Mouse (Mus musculus) neural tube, embryonic 14.5 days (tissue): ENCODE data around the gene Gys1. TPM values are rescaled to one million over a fixed set of nuclear protein-coding genes. Genes with fewer than 3 reads are reported as not detected.
A peak's percentile ranks its signal among the peaks of the same experiment; 100 is the strongest.

Source experiments
- ATAC-seq: fragments of 200-750 bp; cut with Nextera tagmentation; 2 replicates; pipeline ENCODE4 v1.8.0; 2017; ENCODE audit warnings: low read depth, mild to moderate bottlenecking, moderate TSS enrichment, moderate library complexity
- H3K27ac ChIP-seq: fragments of 300-500 bp; sonication (generic); 2 replicates; pipeline ENCODE4 v1.5.1; 2014; ENCODE audit warnings: low read depth, mild to moderate bottlenecking, control low read depth, low read length, moderate library complexity, mixed read lengths
- H3K27me3 ChIP-seq: fragments of 300-500 bp; sonication (generic); 2 replicates; pipeline ENCODE4 v1.6.1; 2014; ENCODE audit warnings: low read length; ENCODE audit not compliant: control insufficient read depth, insufficient read depth
- H3K36me3 ChIP-seq: fragments of 300-500 bp; sonication (generic); 2 replicates; pipeline ENCODE4 v1.6.1; 2014; ENCODE audit warnings: low read length, mixed read lengths; ENCODE audit not compliant: control insufficient read depth, insufficient read depth
- H3K4me1 ChIP-seq: fragments of 300-500 bp; sonication (generic); 2 replicates; pipeline ENCODE4 v1.6.1; 2014; ENCODE audit warnings: low read length; ENCODE audit not compliant: control insufficient read depth, insufficient read depth
- H3K4me2 ChIP-seq: fragments of 300-500 bp; sonication (generic); 2 replicates; pipeline ENCODE4 v1.6.1; 2014; ENCODE audit warnings: mild to moderate bottlenecking, low read depth, low read length, control low read depth
- H3K4me3 ChIP-seq: fragments of 300-500 bp; sonication (generic); 2 replicates; pipeline ENCODE4 v1.5.1; 2014; ENCODE audit warnings: low read depth, low read length, control low read depth, mixed read lengths
- H3K9ac ChIP-seq: fragments of 300-500 bp; sonication (generic); replicated peaks from 2 replicates; pipeline ENCODE4 v1.6.1; 2014; ENCODE audit warnings: low read depth, mild to moderate bottlenecking, control low read depth, low read length, mixed read lengths
- H3K9me3 ChIP-seq: fragments of 300-500 bp; sonication (generic); 2 replicates; pipeline ENCODE4 v1.6.1; 2016; ENCODE audit warnings: low read length; ENCODE audit not compliant: control insufficient read depth
- WGBS: fragments of 180-500 bp; shearing (Covaris S2); extraction: QIAGEN DNeasy Blood & Tissue Kit; methylation state at CpG from one replicate; pipeline ENCODE4 v1.1.7; 2014; 5-methylcytosine and 5-hydroxymethylcytosine counted together
- polyA plus RNA-seq: library from polyadenylated mRNA; unstranded; fragments of >200 nt; fragmentation: Nextera tagmentation; extraction: Ambion mirVana; gene quantifications from 2 replicates; pipeline ENCODE4 v1.2.1, GENCODE M21; 2014

Gene Gys1
- polyA plus RNA-seq, 1 experiment from 2014 or later: 18.1 TPM

- Histone ChIP-seq H3K27ac (peak overlapping the region; percentile 44; the same call in 1 of the 2 replicates), H3K4me3 (peak overlapping the region; percentile 65), H3K4me1 (peaks cover 28% of the 10 kb centered on the region), H3K27me3 (no peaks in the 10 kb centered on the region), H3K9ac (peak overlapping the region; percentile 72), H3K36me3 (peaks cover 6% of the 10 kb centered on the region; the same call in 1 of the 2 replicates), H3K4me2 (peak overlapping the region; percentile 93), H3K9me3 (no peaks in the 10 kb centered on the region)
- 3% methylated on average over 16 of the region's 16 CpGs for WGBS
- ATAC-seq: no peak; the same call in 1 of the 2 replicates
Observed at GRCm38 (mm10) chr7:45435038-45435437, 394 bp downstream of the Gys1 start.

- Histone ChIP-seq H3K4me3 (no peak overlapping the region), H3K27ac (no peak overlapping the region), H3K9ac (no peak overlapping the region), H3K4me2 (no peak overlapping the region), H3K27me3 (no peaks in the 10 kb centered on the region), H3K9me3 (no peaks in the 10 kb centered on the region), H3K4me1 (peaks cover 28% of the 10 kb centered on the region), H3K36me3 (no peaks in the 10 kb centered on the region)
- ATAC-seq: no peak
- WGBS: 89% methylated on average over 5 of the region's 5 CpGs
Observed at GRCm38 (mm10) chr7:45436444-45436843, 1.8 kb downstream of the Gys1 start.

DNA sequence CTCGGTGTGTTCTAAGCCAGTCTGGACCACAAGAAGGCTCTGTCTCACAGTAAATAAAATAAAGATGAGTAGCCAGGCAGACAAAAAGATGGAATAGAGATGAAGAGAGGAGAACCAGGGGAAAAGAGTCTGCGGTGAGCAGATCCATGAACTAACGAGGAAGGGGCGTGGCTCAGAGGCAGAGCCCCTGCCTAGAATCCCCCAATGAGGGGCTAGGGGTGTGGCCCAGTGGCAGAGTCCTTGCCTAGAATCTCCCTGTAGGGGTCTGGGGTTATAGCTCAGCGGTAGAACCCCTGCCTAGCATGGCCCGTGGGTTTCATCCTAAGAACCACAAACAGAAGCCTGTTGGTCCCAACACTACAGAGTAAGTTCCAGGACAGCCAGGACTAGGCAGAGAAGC is 2.4 kb downstream of the Gys1 start:
- no peak for ATAC-seq
- no peak overlapping the region for H3K4me3 ChIP-seq
- H3K27me3 ChIP-seq: no peaks in the 10 kb centered on the region
- no peak overlapping the region for H3K9ac ChIP-seq
- H3K27ac ChIP-seq: no peak overlapping the region
- 30% methylated on average over 6 of the region's 6 CpGs for whole genome bisulfite sequencing
- no peak overlapping the region for H3K4me2 ChIP-seq
- H3K36me3 ChIP-seq: no peaks in the 10 kb centered on the region
- H3K9me3 ChIP-seq: no peaks in the 10 kb centered on the region
- peaks cover 28% of the 10 kb centered on the region for H3K4me1 ChIP-seq

DNA sequence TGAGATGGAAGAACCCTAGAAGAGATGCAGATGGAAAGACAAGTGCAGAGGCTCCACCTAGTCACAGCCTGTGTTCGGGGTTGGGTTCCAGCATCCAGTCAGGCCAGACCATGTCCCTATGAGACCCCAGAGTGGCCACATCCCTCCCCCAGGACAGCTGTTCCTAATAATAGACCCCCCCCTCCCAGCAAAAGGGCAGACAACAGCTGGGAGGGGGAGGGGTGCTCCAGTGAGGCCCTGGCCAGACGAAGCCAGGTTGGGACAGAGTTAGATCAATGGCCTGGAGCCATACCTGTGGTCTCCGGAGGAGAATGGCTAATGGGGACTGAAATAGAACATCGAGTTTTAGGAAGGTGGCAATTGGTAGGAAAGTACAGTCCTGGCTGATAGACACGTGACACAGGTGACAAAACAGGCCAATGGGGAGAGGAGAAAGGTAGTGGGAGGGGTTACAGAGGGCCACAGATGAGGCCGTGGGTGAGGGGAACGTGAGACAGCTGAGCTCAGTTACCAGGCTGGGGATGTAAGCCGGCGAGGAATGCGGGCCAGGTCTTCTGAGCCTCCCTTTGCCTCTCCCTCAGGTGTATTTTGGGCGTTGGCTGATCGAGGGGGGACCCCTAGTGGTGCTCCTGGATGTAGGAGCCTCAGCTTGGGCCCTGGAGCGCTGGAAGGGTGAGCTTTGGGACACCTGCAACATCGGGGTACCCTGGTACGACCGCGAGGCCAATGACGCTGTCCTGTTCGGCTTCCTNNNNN is 3.1 kb downstream of the Gys1 start, which contains the start of gene Ruvbl2:
TSS of gene Ruvbl2 (minus strand) at position 576 of the 756 bp plus-strand sequence.
- Histone ChIP-seq H3K9ac (no peak within 1 kb of the TSS), H3K27me3 (no peaks in the 10 kb centered on the region), H3K27ac (no peak within 1 kb of the TSS), H3K9me3 (no peaks in the 10 kb centered on the region), H3K36me3 (no peaks in the 10 kb centered on the region), H3K4me1 (peaks cover 27% of the 10 kb centered on the region), H3K4me2 (no peak within 1 kb of the TSS), H3K4me3 (no peak within 1 kb of the TSS)
- ATAC-seq: no peak
- WGBS: 21% methylated on average over 19 of the region's 19 CpGs

GRCm38 (mm10) chr7:45443526-45444420 is 9.1 kb downstream of the Gys1 start:
- Histone ChIP-seq H3K27ac (no peak overlapping the region), H3K4me1 (no peaks in the 10 kb centered on the region), H3K9ac (no peak overlapping the region), H3K9me3 (no peaks in the 10 kb centered on the region), H3K4me3 (no peak overlapping the region), H3K36me3 (peaks cover 9% of the 10 kb centered on the region), H3K4me2 (no peak overlapping the region), H3K27me3 (no peaks in the 10 kb centered on the region)
- no peak for ATAC-seq
- 91% methylated on average over 22 of the region's 22 CpGs for WGBS

DNA sequence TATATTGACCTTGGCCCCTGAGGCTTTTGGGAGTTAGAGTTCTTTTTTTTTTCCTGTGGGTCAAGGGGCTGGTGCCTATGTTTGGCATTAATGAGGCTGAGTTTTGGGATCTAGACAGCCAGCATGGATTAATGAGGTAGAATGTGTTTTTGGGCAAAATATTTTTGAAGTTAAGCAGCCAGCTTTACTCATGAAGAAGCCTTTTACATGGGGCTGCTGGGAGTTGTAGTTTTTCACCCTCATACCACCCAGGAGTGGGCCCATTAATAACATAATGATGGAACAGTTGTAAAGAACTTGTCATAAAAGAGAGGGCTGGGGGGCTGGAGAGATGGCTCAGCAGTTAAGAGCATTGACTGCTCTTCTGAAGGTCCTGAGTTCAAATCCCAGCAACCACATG is 11.9 kb downstream of the Gys1 start:
- no peak for ATAC-seq
- H3K27ac ChIP-seq: no peak overlapping the region
- H3K9ac ChIP-seq: no peak overlapping the region
- no peak overlapping the region for H3K4me3 ChIP-seq
- peaks cover 9% of the 10 kb centered on the region for H3K36me3 ChIP-seq
- H3K4me1 ChIP-seq: no peaks in the 10 kb centered on the region
- H3K4me2 ChIP-seq: no peak overlapping the region
- H3K27me3 ChIP-seq: no peaks in the 10 kb centered on the region
- H3K9me3 ChIP-seq: no peaks in the 10 kb centered on the region

- WGBS: 36% methylated on average over 11 of the region's 11 CpGs
- peaks cover 9% of the 10 kb centered on the region for H3K36me3 ChIP-seq
- no peak overlapping the region for H3K27ac ChIP-seq
- H3K4me2 ChIP-seq: no peak overlapping the region
- no peaks in the 10 kb centered on the region for H3K9me3 ChIP-seq
- H3K4me1 ChIP-seq: no peaks in the 10 kb centered on the region
- H3K27me3 ChIP-seq: no peaks in the 10 kb centered on the region
- no peak overlapping the region for H3K4me3 ChIP-seq
- no peak for ATAC-seq
- H3K9ac ChIP-seq: no peak overlapping the region
Observed at GRCm38 (mm10) chr7:45447325-45447990, 12.8 kb downstream of the Gys1 start.

GRCm38 (mm10) chr7:45449974-45450373 is 15.3 kb downstream of the Gys1 start:
- no peaks in the 10 kb centered on the region for H3K9me3 ChIP-seq
- no peak overlapping the region for H3K4me2 ChIP-seq
- no peak for ATAC-seq
- 86% methylated on average over 1 of the region's 1 CpGs for WGBS
- no peak overlapping the region for H3K9ac ChIP-seq
- H3K4me1 ChIP-seq: no peaks in the 10 kb centered on the region
- no peaks in the 10 kb centered on the region for H3K27me3 ChIP-seq
- peaks cover 11% of the 10 kb centered on the region; the same call in 1 of the 2 replicates for H3K36me3 ChIP-seq
- H3K27ac ChIP-seq: no peak overlapping the region
- no peak overlapping the region for H3K4me3 ChIP-seq
